Mouse (Mus musculus) CH12.LX (cell line): ENCODE data around the gene Capn3. TPM values are rescaled to one million over a fixed set of nuclear protein-coding genes. Genes with fewer than 3 reads are reported as not detected.

Experiments used
- DNase-seq: peaks from one replicate; pipeline ENCODE4 v3.0.0-alpha.2; 2013; ENCODE audit errors: extremely low read depth
- H3K27ac ChIP-seq: 2 replicates; pipeline ENCODE4 v1.5.1; 2012; ENCODE audit warnings: low read depth, mild to moderate bottlenecking, control low read depth, moderate library complexity; ENCODE audit not compliant: insufficient read depth
- H3K27me3 ChIP-seq: replicated peaks from 2 replicates; pipeline ENCODE3; 2012; ENCODE audit warnings: inconsistent platforms
- H3K36me3 ChIP-seq, 2 experiments: replicated peaks in 1 of 2; 2 replicates each; pipeline versions ENCODE3 to v1.6.1; 2012; ENCODE audit warnings: inconsistent platforms in 1 of 2, low read length in 1 of 2, mild to moderate bottlenecking in 1 of 2, mixed read lengths in 1 of 2, moderate library complexity in 1 of 2; ENCODE audit not compliant: control insufficient read depth in 1 of 2, insufficient read depth in 1 of 2
- H3K4me1 ChIP-seq, 2 experiments: 2 replicates each; pipeline ENCODE4 v1.6.1; 2012; ENCODE audit warnings: inconsistent platforms in 1 of 2, moderate library complexity in 1 of 2; ENCODE audit not compliant: insufficient read depth in 2 of 2, control insufficient read depth in 1 of 2
- H3K4me2 ChIP-seq: 2 replicates; pipeline ENCODE4 v1.6.1; 2012; ENCODE audit warnings: low read depth, mild to moderate bottlenecking, control low read depth; ENCODE audit not compliant: poor library complexity, insufficient read depth, severe bottlenecking
- H3K4me3 ChIP-seq, 3 experiments: fragments of 150-350 bp in 1 of 3; sonication (generic) in 1 of 3; replicated peaks in 1 of 3; 2 replicates each; pipeline versions ENCODE3 to v1.5.1; 2011 to 2012; ENCODE audit warnings: low read depth in 2 of 3, low read length in 2 of 3, mild to moderate bottlenecking in 2 of 3, moderate library complexity in 2 of 3, control low read depth in 1 of 3, improper control_type of control experiment in 1 of 3, inconsistent platforms in 1 of 3, mixed read lengths in 1 of 3; ENCODE audit not compliant: poor library complexity in 1 of 3
- H3K79me2 ChIP-seq: replicated peaks from 2 replicates; pipeline ENCODE4 v1.6.1; 2012; ENCODE audit warnings: mild to moderate bottlenecking, moderate library complexity; ENCODE audit not compliant: control insufficient read depth, poor library complexity, insufficient read depth, severe bottlenecking; ENCODE audit errors: extremely low read depth
- H3K9ac ChIP-seq: 2 replicates; pipeline ENCODE4 v1.6.1; 2012; ENCODE audit warnings: low read depth, mild to moderate bottlenecking, control low read depth, moderate library complexity; ENCODE audit not compliant: insufficient read depth
- H3K9me3 ChIP-seq: replicated peaks from 2 replicates; pipeline ENCODE3; 2012; ENCODE audit warnings: low read length, inconsistent platforms, mixed read lengths
- BHLHE40 ChIP-seq: IDR thresholded peaks from 2 replicates; pipeline ENCODE4 v1.6.1; 2011; ENCODE audit warnings: mild to moderate bottlenecking, low read depth, low read length, improper control_type of control experiment
- CHD1 ChIP-seq: IDR thresholded peaks from 2 replicates; pipeline ENCODE4 v1.6.1; 2012; ENCODE audit warnings: low read depth, low read length, improper control_type of control experiment, inconsistent platforms
- CHD2 ChIP-seq: IDR thresholded peaks from 2 replicates; pipeline ENCODE4 v1.6.1; 2011; ENCODE audit warnings: low read length, improper control_type of control experiment
- EP300 ChIP-seq: IDR thresholded peaks from 2 replicates; pipeline ENCODE4 v1.6.1; 2011; ENCODE audit warnings: low read length, improper control_type of control experiment
- ETS1 ChIP-seq: conservative IDR thresholded peaks from 2 replicates; pipeline ENCODE4 v1.6.1; 2012; ENCODE audit warnings: low read depth, mild to moderate bottlenecking, inconsistent platforms, low read length, improper control_type of control experiment, moderate library complexity
- HCFC1 ChIP-seq: IDR thresholded peaks from 2 replicates; pipeline ENCODE4 v1.6.1; 2012; ENCODE audit warnings: low read depth, mild to moderate bottlenecking, inconsistent platforms, low read length, improper control_type of control experiment
- IRF4 ChIP-seq: IDR thresholded peaks from 2 replicates; pipeline ENCODE4 v1.6.1; 2014; ENCODE audit warnings: low read depth, mild to moderate bottlenecking, inconsistent platforms, low read length, improper control_type of control experiment
- JUND ChIP-seq: conservative IDR thresholded peaks from 2 replicates; pipeline ENCODE4 v1.6.1; 2011; ENCODE audit warnings: low read depth, low read length, improper control_type of control experiment
- KAT2A ChIP-seq: IDR thresholded peaks from 2 replicates; pipeline ENCODE4 v1.6.1; 2012; ENCODE audit warnings: low read length, improper control_type of control experiment, inconsistent platforms; ENCODE audit not compliant: insufficient replicate concordance
- MAFK ChIP-seq: IDR thresholded peaks from 2 replicates; pipeline ENCODE4 v1.6.1; 2011; ENCODE audit warnings: low read length, improper control_type of control experiment; ENCODE audit not compliant: insufficient replicate concordance
- MAX ChIP-seq: IDR thresholded peaks from 2 replicates; pipeline ENCODE4 v1.6.1; 2011; ENCODE audit warnings: low read length, improper control_type of control experiment
- MAZ ChIP-seq: IDR thresholded peaks from 2 replicates; pipeline ENCODE4 v1.6.1; 2012; ENCODE audit warnings: low read depth, mild to moderate bottlenecking, inconsistent platforms, low read length, improper control_type of control experiment, moderate library complexity
- MXI1 ChIP-seq: IDR thresholded peaks from 2 replicates; pipeline ENCODE4 v1.6.1; 2011; ENCODE audit warnings: mild to moderate bottlenecking, low read depth, low read length, improper control_type of control experiment
- NRF1 ChIP-seq: IDR thresholded peaks from 2 replicates; pipeline ENCODE4 v1.6.1; 2014; ENCODE audit warnings: low read depth, mild to moderate bottlenecking, inconsistent platforms, low read length, improper control_type of control experiment, moderate library complexity
- PAX5 ChIP-seq: IDR thresholded peaks from 2 replicates; pipeline ENCODE4 v1.6.1; 2012; ENCODE audit warnings: low read length, inconsistent platforms, mixed read lengths
- POLR2AphosphoS2 ChIP-seq: IDR thresholded peaks from 2 replicates; pipeline ENCODE4 v1.6.1; 2011; ENCODE audit warnings: low read depth, low read length, improper control_type of control experiment
- SIN3A ChIP-seq: IDR thresholded peaks from 2 replicates; pipeline ENCODE4 v1.6.1; 2012; ENCODE audit warnings: low read length, improper control_type of control experiment, inconsistent platforms
- TBP ChIP-seq: conservative IDR thresholded peaks from 2 replicates; pipeline ENCODE4 v1.6.1; 2011; ENCODE audit warnings: low read depth, low read length, improper control_type of control experiment
- TCF12 ChIP-seq: IDR thresholded peaks from 2 replicates; pipeline ENCODE4 v1.6.1; 2014; ENCODE audit warnings: low read depth, mild to moderate bottlenecking, inconsistent platforms, low read length, improper control_type of control experiment
- UBTF ChIP-seq: IDR thresholded peaks from 2 replicates; pipeline ENCODE4 v1.6.1; 2012; ENCODE audit warnings: low read depth, mild to moderate bottlenecking, inconsistent platforms, low read length, improper control_type of control experiment, moderate library complexity
- USF1 ChIP-seq: IDR thresholded peaks from 2 replicates; pipeline ENCODE4 v1.6.1; 2014; ENCODE audit warnings: low read depth, mild to moderate bottlenecking, inconsistent platforms, low read length, improper control_type of control experiment
- USF2 ChIP-seq: conservative IDR thresholded peaks from 2 replicates; pipeline ENCODE4 v1.6.1; 2011; ENCODE audit warnings: low read depth, low read length, improper control_type of control experiment
- ZKSCAN1 ChIP-seq: IDR thresholded peaks from 2 replicates; pipeline ENCODE4 v1.6.1; 2012; ENCODE audit warnings: low read depth, inconsistent platforms, low read length, improper control_type of control experiment, borderline replicate concordance
- ZMIZ1 ChIP-seq: IDR thresholded peaks from 2 replicates; pipeline ENCODE4 v1.6.1; 2012; ENCODE audit warnings: low read depth, mild to moderate bottlenecking, inconsistent platforms, low read length, improper control_type of control experiment
- dilution Hi-C: fragments of 300-500 bp; cut with MboI; formaldehyde crosslinking; loops from 2 replicates; pipeline ENCODE4 v1.14.3; 2020; ENCODE audit warnings: low sequenced_read_pairs; ENCODE audit not compliant: extremely low pct_unique_long_range_greater_than_20kb, extremely low pct_ligation_motif_present
- in situ Hi-C: fragments of 300-500 bp; cut with MboI; formaldehyde crosslinking; loops from 3 replicates; pipeline ENCODE4 v1.14.3; 2019; ENCODE audit warnings: low sequenced_read_pairs, low pct_ligation_motif_present, low pct_unique_long_range_greater_than_20kb, mixed read lengths
- polyA plus RNA-seq: library from polyadenylated mRNA; unstranded; fragments of >175 nt; gene quantifications from 2 replicates; pipeline ENCODE4 v1.2.1, GENCODE M21; 2012; ENCODE audit warnings: low read depth; ENCODE audit not compliant: insufficient read length
- total RNA-seq, 2 experiments: library from RNA; depleted of rRNA; stranded (reverse); fragments of 300-350 nt in 1 of 2; fragments of >200 nt in 1 of 2; gene quantifications; 2 replicates each; pipeline ENCODE4 v1.2.3; 2012 to 2014

The Capn3 gene
- total and polyA plus RNA-seq, 3 experiments: 3.2 to 7.4 (median 7.2) TPM

- dilution Hi-C loops: no loop called here
- TF ChIP-seq HCFC1 (no peak), CHD1 (no peak), MAX (no peak), IRF4 (no peak), ZMIZ1 (no peak), CHD2 (no peak), MAFK (no peak), TCF12 (no peak), NRF1 (no peak), SIN3A (no peak), EP300 (no peak), ZKSCAN1 (no peak), UBTF (no peak), BHLHE40 (no peak)
- TF ChIP-seq, all 38 proteins: peak for 0
- Histone ChIP-seq H3K27ac (no peak overlapping the region), H3K79me2 (0 out of 2 replicates have a peak, but pooled peaks cover 2% of the 10 kb centered on the region), H3K4me2 (no peak overlapping the region), H3K4me1 (peaks cover 0 to 3% of the 10 kb centered on the region in 2 experiments; a peak in 1 of 4 replicates), H3K36me3 (peaks cover 70 to 92% of the 10 kb centered on the region in 2 experiments), H3K27me3 (no peaks in the 10 kb centered on the region), H3K4me3 (no peak overlapping the region), H3K9me3 (no peaks in the 10 kb centered on the region), H3K9ac (no peak overlapping the region)
- DNase-seq: no peak
- in situ Hi-C loops: no loop called here
These were observed 62.9 kb downstream of the Capn3 start for GRCm38 (mm10) chr2:120518547-120519210.

GRCm38 (mm10) chr2:120526771-120527170, 71.0 kb downstream of the Capn3 start:
- Histone ChIP-seq H3K27me3 (no peaks in the 10 kb centered on the region), H3K4me2 (no peak overlapping the region), H3K4me1 (peaks cover 4 to 17% of the 10 kb centered on the region in 2 experiments; a peak in 3 of 4 replicates), H3K4me3 (no peak overlapping the region), H3K36me3 (peaks cover 78 to 91% of the 10 kb centered on the region in 2 experiments), H3K9ac (no peak overlapping the region), H3K27ac (no peak overlapping the region), H3K79me2 (peaks cover 6% of the 10 kb centered on the region; the same call in 1 of the 2 replicates), H3K9me3 (no peaks in the 10 kb centered on the region)
- in situ Hi-C loops: no loop called here
- DNase-seq: no peak
- TF ChIP-seq MAX (no peak), CHD1 (no peak), JUND (no peak), ETS1 (no peak), MXI1 (no peak), SIN3A (no peak), TBP (no peak), UBTF (no peak), USF1 (no peak), KAT2A (no peak), POLR2AphosphoS2 (no peak), USF2 (no peak), PAX5 (no peak), MAZ (no peak), HCFC1 (no peak)
- dilution Hi-C loops: no loop called here
